Mouse (Mus musculus) heart, postnatal 36 days (tissue): ENCODE measurements around the gene Cpa4. TPM values are rescaled to one million over a fixed set of nuclear protein-coding genes. Genes with fewer than 3 reads are reported as not detected.

ENCODE experiments used
- DNase-seq, 2 experiments: peaks; one replicate each; pipeline ENCODE4 v3.0.0; 2021 to 2022
- intact Hi-C: fragments of 180-260 bp; cut with DNase I; formaldehyde crosslinking; loops from one replicate; pipeline ENCODE4 v1.15.1; 2025
- total RNA-seq, 2 experiments: library from RNA; stranded (reverse); gene quantifications; 2 replicates each; pipeline ENCODE4 v1.2.3; 2021

The Cpa4 gene
- total RNA-seq, 2 experiments from 2014 or later = not detected

GRCm38 (mm10) chr6:30620591-30620990 lies 52.4 kb downstream of the Cpa4 start:
- intact Hi-C loops = no loop called here
- DNase-seq = peak in 1 of 2 experiments; percentile 15

- intact Hi-C loops = no loop called here
- no peak for DNase-seq
Measured at GRCm38 (mm10) chr6:30620994-30621393, 52.8 kb downstream of the Cpa4 start.

- no peak for DNase-seq
- intact Hi-C loops = no loop called here
Measured at GRCm38 (mm10) chr6:30621986-30622389, 53.8 kb downstream of the Cpa4 start.

GRCm38 (mm10) chr6:30624763-30625162 lies 56.6 kb downstream of the Cpa4 start:
- no peak for DNase-seq
- intact Hi-C loops = no loop called here

- intact Hi-C loops = no loop called here
- no peak for DNase-seq
Measured at GRCm38 (mm10) chr6:30628152-30628551, 60.0 kb downstream of the Cpa4 start.

- intact Hi-C loops = no loop called here
- no peak for DNase-seq
Measured at GRCm38 (mm10) chr6:30629989-30630388, 61.8 kb downstream of the Cpa4 start.

GRCm38 (mm10) chr6:30635361-30635862 lies 67.2 kb downstream of the Cpa4 start:
- intact Hi-C loops = no loop called here
- no peak for DNase-seq

- intact Hi-C loops = no loop called here
- no peak for DNase-seq
Measured at GRCm38 (mm10) chr6:30636186-30636842, 68.1 kb downstream of the Cpa4 start.

GRCm38 (mm10) chr6:30638674-30639268 lies 70.6 kb downstream of the Cpa4 start, which contains the start of gene Cpa1:
Cpa1 (plus strand) TSS chr6:30639218.
- intact Hi-C loops = no loop called here
- DNase-seq = no peak

Other genes starting within 250 kb of the Cpa4 start
- 10 to 100 TPM; 14.7 to 14.8 TPM for gene Zc3hc1, start 177.3 kb upstream of the Cpa4 start, total RNA-seq
- gene Klhdc10, start 166.5 kb upstream of the Cpa4 start, total RNA-seq = 10 to 100 TPM; 50.6 to 55.2 TPM
- gene Tmem209, start 58.6 kb upstream of the Cpa4 start, total RNA-seq = 1 to 10 TPM; 8.3 to 8.4 TPM
- gene Ssmem1, start 58.5 kb upstream of the Cpa4 start, total RNA-seq = under 1 TPM; 0.22 to 0.31 TPM
- gene Cpa2, start 26.8 kb upstream of the Cpa4 start, total RNA-seq = not detected
- not detected for gene Cpa5, start 42.6 kb downstream of the Cpa4 start, total RNA-seq
- under 1 TPM in 1 of 2 experiments, not detected in 1; 0.27 TPM for gene Cpa1, start 70.8 kb downstream of the Cpa4 start, total RNA-seq
- 1 to 10 TPM; 2.5 to 2.7 TPM for gene Cep41, start 125.4 kb downstream of the Cpa4 start, total RNA-seq
- 10 to 100 TPM; 12.0 to 15.5 TPM for gene Mest, start 155.2 kb downstream of the Cpa4 start, total RNA-seq